Mouse (Mus musculus) ovary, postnatal 36 days (tissue): ENCODE measurements at regions not wholly inside any gene's neighbourhood (a gene's known extent, or its start where the extent isn't known, plus 50 kb on each side); places are given as distances from the start of the nearest gene placed in this dataset.
"Not testable (repeated sequence)": the region's sequence is repeated elsewhere in the genome, so short reads cannot be mapped to it uniquely, and the experiment has no call there.

Source experiments
- DNase-seq: peaks from one replicate; pipeline ENCODE4 v3.0.0; 2022; ENCODE audit warnings: low spot score, mixed read lengths

DNA sequence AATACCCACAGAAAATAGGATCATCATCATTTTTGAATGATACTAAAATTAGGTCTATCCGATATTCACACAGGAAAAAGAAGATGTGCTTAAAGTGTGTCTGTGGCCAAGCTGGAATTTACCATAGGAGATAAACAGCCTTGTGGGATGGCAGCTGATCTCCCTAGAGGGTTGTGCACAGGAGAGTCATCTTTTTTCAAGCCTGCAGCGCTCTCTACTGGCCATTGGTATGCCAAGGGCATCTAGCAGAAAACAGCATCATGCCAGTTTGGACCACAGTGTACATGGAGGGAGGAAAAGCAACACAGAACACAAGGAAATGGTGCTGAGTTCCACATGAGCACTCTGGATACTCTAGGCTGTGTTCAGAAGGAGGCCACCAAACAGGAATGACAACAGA is 74.1 kb upstream of the Diaph3 start:
- peak; percentile 56 for DNase-seq

DNA sequence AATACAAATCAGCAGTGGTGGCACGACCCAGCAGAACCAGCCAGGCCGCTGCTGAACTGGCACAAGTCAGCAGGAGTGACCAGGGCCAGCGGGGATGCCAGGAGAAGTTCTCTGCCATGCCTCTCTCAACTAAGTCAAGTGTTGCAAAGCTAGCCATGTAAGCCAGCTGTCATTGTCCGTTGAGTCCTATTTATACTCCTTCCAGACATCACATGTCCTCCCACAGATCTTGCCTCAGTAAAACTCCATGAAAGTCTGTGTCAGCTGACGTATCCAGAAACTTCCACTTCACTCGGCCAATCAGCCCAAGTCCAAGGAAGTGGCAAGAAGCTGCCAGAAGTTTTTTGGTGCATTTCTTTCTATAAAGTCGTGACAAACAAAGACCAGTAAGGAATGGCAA is 76.0 kb upstream of the Diaph3 start:
- no peak for DNase-seq

DNA sequence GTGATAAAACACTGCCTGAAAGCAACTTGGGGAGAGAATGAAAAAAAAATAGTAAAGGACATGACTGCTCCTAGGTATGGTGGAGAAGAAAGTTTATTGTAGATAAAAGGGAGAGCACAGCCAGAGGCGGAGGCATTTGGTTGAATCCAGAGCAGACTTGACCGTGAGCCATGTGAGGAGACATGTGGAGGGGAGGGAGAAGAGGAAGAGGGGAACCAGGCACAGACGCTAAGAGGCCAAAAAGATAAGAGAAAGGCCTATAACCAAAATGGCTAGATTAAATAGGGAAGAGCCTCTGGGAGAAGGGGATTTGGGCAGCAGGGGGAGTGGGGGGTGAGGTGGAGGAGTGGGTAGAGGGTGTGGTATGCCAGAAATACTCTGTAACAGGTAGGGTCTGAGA is 78.9 kb upstream of the Diaph3 start:
- DNase-seq, result no peak

DNA sequence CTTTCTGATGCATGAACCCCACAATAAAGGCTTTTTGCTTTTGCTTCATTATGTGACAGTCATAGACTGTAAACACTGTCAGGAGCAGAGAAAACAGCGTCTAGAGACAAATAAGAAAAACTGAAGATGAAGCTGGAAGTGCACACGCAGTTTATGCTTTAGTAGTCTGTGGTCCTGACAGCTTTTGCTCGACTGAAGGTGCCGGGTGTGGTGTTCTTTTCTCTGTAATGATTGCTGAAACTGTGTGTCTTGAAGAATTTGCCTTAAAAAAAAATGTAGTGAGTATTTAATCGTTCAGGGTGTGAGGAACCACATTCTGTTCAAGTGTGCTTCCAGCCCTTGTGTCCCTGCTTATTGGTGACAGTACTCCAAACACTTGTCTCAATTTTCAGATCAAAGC is 83.8 kb upstream of the Diaph3 start:
- no peak for DNase-seq

DNA sequence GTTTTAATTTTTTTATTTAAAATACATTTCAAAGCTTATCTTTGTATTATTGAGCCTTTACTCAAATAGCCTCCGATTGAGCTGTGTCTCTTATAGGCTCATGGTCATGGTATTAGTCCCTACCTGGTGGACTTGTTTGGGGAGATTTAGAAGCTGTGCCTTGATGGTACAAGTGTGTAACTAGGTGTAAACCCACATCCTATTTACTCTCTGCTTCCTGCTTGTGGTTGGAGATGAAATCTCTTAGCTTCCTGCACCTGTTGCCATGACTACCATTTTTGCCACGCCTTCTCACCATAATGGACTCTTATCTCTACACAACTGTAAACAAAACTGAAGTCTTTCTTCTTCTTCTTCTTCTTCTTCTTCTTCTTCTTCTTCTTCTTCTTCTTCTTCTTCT is 108.2 kb upstream of the Diaph3 start:
- no peak for DNase-seq

DNA sequence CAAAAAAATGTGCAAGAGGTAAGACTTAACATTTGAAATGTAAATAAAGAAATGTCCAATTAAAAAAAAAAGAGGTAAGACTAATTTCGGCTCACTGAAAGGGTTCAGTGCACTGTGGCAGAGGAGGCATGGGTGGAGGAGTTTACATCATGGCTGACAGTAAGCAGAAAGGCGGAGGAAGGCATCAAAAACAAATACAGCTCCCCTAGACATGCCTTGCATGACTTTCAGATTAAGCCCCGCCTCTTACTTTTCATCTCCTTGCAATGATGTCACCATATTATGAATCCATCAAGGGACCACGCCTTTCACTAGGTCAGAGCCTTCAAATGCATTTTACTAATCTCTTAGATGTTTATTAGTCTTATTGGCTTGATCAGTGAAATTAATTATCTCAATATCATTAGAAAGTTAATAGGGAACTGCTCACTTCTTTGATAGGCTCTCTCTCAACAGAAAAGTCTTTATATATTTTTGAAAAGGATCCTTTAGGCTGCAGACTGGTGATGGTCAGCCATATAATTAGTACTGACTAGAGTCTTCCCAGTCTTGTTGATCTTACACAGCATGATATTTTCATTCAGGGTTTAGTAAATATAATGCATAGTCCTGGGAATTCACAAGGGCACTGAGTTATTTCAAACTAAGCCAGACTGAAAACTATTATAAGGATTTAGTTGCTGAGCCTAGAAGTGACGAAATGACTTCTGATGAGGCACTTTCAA is 114.6 kb upstream of the Diaph3 start:
- DNase-seq, result no peak

DNA sequence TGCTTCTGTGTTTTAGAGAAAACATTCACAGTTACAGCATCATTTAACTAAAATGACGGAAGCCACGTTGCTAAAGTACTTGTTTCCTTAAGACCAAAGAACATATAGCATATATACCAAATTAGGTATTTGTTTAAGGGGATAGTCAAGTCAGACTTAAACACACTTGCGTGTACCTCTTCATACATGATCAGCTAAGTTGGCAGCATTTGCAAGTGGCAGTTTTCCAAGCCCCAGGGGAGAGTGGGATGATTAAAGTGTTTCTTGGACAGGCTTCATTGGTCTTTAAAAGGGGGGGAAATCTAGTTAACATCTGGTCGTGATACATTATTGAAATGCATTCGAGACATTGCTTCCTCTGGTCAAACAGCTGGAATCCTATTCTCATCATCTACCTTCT is 120.7 kb upstream of the Diaph3 start:
- no peak for DNase-seq

DNA sequence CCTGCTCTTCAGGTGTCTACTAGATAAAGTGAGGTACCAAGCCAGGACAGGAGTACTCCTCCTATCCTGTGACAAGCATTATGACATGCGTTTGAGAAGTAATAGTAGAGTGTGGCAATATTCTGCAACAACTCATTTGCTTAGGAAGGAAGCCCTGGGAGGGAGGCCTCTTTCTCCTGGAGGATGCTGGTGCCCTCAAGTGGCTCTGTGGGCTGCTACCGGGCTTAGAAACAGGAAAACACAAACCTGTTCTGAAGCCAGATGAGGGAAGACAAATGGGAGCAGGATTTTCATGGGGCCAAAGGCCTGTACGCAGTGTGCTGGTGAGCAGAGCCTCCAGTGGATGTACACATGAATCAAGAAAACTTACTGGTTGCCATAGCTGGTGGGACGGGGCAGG is 123.8 kb upstream of the Diaph3 start:
- no peak for DNase-seq

DNA sequence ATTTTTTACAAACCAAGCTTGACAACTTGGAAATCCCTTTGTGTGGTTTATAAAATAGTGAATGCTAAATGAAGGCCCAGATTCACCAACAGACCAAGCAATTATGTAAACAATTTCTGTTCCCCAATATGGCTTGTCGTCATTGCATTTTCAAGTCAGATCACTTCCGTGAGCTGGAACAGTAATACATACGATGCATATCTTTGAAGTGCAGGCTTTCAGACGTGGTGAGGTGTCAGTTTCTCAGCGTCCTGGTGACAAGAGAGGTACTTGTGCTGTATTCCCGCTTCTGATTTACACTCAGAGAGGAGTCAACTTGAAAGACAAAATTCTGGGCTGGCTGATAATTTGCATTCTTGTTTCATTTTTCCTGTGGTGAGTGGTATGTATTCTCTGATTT is 125.3 kb upstream of the Diaph3 start:
- DNase-seq, result no peak

DNA sequence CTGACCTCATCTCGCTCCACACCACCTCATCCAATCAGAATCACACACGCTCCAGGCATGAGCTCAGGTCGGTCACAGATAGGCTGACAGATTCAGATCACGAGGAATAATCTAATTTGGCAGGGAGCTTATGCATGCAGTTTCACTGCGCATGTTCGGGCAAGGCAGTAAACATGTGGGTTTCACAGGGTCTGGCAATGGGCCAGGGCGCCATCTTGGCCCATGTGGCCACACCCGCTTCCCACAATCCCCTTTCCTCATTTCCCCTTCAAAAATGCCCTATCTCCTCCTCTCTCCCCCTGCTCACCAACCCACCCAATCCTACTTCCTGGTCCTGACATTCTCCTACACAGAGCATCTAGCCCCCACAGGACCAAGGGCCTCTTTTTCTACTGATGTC is 127.2 kb upstream of the Tdrd3 start:
- not testable (repeated sequence) for DNase-seq

DNA sequence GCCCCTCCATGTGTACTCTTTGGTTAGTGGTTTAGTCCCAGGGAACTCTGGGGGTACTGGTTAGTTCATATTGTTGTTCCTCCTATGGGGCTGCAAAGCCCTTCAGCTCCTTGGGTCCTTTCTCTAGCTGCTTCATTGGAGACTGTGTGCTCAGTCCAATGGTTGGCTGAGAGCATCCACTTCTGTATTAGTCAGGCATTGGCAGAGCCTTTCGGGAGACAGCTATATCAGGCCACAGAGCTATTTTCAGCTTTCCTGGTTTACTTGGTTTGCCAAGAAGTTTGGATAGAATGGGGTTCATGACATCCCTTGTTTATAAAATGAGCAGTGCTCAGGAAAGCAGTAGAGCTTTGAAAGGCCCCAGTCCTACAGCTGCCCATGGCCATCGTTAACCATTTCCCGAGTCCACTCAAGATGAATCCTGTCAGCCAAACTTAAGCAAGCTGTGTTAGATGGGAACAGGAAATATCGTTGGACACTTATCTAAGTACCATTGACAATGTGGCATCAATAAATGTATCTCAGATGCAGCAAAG is 126.7 kb upstream of the Tdrd3 start:
- DNase-seq, result no peak

DNA sequence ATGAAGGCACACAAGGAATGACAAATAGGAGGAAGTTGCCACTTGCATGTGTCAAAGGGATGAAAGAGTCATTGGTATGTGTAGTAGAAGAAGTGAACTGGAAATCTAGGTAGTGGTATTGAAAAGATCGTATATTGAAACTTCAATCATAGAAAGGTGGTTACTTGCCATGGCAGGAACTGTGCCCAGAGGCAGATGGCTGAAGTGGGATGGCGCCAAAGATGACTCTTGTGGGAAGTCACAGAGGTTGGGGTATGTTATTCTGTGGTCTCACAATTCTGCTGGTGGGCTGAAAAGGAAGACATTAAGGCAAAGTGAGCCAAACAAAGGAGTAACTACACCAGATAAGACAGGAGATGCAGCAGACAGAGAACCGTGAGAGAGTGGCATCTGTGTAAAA is 121.2 kb upstream of the Tdrd3 start:
- no peak for DNase-seq

DNA sequence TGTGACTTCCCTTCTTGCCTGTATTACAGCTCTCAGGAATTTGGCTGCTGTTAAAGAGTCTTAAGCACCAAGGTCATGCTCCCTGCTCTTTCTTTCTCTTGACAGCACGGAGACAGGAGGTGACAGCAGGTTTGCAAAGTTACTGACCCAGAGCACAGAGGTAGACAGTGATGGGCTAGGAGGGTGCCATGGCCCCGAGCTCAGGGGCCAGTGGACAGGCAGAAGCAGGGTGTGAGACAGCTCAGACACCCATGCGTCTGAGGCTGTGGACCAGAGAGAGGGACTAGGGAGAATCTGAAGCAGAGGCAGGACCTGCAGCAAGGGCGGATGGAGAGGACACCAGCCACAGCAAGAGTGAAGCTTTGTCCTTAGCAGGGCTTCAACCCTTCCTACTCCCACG is 119.3 kb upstream of the Tdrd3 start:
- DNase-seq, result no peak

DNA sequence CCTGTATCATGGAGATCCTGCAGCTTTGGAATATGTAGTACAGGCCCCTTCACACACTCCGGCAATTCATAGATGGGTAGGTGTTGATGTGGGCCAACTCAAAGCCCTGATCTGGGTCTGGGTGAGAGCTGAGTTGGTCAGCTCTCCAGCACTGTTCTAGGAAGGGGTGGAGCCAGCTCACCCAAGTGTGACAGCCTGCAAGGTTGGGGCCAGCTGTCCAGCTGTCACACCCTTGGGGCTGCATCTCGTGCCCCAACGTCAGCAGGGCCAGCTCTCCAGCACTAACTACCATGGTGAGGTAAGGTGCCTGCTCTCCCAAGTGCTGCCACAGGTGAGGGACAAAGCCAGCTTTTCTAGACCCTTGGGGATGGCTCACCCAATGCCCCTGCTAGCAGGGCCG is 115.6 kb upstream of the Tdrd3 start:
- DNase-seq, result no peak

DNA sequence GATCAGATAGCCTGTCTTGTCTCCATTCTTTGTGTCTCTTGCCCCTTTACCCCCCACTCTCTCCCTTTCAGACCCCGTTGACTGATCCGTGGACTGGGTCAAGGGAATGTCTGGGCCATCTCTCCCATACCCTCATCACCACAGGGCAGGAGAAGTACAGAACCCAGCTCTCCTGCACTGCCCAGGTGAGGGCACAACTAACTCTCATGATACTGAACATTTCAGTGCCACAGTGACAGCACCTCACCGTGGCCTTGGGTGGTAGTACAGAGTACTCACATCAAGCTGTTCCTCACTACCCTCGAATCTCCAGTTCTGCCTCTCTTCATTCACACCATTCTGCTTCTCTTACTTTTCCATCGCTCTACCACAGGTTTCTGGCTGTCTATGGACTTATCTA is 114.9 kb upstream of the Tdrd3 start:
- DNase-seq, result no peak

DNA sequence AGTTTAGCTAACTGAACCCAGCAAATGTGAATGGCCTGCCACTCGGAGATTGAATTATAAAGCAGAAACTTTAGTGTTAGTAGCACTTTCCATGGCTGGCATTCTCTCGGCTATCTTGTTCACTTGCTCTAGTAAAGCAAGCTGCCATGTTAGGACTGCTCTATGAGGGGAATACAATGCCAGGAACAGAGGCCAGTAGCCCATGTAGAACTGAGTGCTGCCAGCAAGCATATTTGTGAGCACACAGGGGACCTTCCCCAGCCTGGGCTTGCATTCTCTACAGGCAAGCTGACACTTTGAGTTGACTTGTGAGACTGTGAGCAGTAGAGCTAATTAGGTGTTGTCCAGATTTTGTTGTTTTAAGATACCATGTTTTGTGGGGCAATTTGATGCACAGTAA is 111.0 kb upstream of the Tdrd3 start:
- no peak for DNase-seq

DNA sequence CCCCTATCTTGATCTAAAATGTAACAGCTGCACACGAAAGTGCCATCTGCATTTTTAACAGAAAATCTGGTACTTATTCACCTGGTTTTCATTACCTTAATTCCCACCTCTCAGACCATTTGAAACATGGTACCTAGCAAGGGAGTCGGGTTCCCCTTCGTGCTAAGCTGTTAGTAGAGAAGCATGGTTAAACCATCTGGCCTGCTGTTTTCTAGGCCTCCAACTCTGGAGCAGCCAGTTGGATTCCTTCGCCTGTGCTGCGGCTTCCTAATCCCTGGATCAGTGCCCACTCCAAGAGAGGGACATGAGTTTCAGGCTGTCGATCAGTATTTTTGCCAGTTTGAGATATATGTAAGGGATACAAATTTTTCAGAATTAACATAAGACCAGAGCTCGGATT is 110.4 kb upstream of the Tdrd3 start:
- DNase-seq, result no peak

DNA sequence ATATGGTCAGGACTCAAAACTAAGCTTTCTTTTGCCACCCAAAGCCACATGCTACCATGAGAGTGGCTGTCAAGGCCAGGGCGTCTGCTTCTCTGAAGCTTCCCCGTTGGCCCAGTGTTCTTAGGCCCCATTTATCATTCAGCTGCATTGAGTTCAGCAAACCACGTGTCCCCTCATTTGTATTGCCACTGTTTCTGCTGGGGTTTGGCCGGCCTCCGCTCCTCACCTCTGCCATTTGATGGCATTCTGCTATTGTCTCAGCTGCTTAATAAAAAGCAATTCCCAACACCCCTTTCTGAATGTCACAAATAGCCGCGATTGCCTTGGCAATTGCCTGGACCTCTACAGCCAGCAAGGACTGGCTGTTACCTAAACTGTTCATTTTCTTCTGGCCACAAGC is 108.4 kb upstream of the Tdrd3 start:
- no peak for DNase-seq

DNA sequence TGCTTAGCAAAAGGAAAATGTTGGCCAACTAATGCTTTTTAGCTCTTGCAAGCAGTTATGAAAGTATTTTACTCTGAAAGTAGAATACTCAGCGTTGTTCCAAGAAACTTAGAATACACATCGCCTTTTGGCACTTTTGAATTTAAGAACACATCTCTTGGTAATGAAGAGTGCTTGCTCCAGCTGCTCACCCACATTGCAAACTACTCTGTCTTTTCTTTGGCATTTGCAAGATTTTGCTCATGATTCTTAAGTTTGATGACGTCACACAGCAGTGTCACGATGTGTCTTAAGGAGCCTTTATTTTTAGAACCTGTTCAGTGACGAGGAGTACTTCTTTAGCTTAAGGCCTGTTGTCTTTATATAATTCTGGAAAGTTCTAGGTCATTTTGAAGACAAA is 104.1 kb upstream of the Tdrd3 start:
- DNase-seq, result no peak

DNA sequence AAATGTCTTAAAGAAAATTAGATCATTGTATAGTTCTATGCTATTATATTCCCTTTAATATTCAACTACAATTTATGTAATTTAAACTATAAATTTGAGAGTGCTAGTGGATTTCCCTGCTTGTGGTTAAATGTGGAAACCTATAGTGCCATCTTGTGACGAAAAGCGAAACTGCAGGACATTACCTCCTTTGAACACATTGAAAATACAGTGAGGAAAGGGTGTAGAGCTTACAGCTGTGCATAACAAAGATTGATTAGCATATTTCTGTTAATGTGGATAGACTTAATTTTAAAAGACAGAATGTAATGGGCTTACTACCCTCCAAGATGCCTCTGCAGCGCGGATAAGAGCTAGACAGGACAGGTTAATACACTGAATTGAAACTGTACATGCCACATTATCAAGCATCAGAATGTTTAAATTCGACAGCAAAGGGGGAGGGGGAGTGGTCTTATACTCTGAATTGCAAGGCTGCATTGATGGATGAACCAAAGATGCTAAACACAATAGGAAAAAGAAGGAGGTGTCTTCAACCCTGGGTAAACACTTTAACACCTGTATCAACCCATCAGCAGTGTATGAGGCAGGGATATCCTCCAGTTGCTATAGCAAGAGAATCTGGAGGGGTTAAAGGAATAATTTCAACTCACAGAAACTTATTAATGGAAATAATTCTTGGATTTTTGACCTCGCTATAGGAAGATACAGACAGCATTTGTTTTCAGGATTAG is 101.3 kb upstream of the Tdrd3 start:
- DNase-seq, result no peak

DNA sequence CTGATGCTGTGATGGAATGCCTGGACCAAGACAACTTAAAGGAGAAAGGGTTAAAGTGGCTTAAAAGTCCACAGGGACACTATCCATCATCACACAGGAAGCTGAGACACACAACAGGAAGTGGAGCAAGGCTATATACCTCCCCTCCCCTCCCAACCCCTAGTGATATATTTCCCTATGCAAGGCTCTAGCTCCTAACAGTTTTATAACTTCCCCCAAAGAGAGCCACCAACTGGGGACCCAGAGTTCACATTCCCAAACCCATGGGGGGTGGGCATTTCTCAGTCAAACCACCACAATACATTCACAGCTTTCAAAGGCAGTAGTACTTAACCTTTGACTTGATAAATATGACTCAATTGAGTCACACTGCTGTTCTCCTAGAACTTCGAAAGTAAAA is 88.6 kb upstream of the Tdrd3 start:
- no peak for DNase-seq

DNA sequence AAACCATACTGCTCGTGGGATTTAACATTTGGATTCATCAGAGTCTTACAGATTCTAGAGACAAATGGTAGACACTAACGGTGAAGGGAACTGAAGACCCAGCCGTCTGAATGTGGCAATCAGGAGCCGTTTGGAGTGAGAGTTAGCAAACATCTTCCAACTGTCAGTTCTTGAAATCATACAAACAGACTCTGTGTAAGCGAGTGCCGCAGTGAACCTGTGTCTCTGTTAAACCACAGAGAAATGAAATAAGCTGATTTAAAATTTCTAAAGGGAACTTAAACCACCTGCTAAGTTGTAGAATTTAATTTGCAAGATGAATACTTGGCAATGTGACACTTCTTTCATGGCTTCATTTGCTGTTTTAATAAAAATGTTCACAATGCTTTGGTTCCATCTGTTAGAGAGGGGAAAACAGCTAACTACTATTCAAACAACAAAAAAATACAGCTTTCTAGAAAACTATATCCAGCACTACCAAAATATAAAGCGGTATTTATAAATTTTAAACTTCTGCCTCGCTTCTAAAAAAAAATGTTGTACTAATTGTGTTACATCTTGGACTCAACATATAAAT is 78.4 kb upstream of the Tdrd3 start:
- no peak for DNase-seq

DNA sequence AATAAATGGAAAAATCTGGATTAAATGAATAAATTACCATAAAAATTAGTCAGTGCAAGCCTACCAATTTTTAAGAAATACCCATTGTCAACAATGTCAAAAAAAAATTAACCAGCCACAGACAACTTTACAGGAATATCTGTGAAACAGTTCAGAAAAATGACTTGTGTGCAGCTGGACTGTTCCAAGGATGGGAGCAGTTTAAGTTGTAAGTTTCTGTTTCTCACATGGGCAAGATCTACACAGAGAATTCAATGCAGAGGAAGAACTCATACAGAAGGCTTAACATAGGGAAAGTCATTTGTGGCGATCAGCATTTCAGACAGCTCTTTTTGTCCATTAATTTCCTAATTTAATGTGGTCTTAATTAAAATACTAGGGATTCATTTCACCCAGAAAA is 71.9 kb upstream of the Tdrd3 start:
- DNase-seq, result no peak
